Mouse (Mus musculus) fat pad, adult 2 months (tissue): ENCODE data around the gene Olfr605.
"Not testable (repeated sequence)": the region's sequence is repeated elsewhere in the genome, so short reads cannot be mapped to it uniquely, and the experiment has no call there.

ENCODE experiments used
- DNase-seq: peaks from one replicate; pipeline ENCODE4 v3.0.0-alpha.2; 2011; ENCODE audit warnings: low read depth, low spot score; ENCODE audit errors: extremely low read depth

Gene Olfr605

GRCm38 (mm10) chr7:103445339-103445738 is at the start of gene Olfr605:
Gene Olfr605 (minus strand): TSS chr7:103445439.
- DNase-seq: no peak

DNA sequence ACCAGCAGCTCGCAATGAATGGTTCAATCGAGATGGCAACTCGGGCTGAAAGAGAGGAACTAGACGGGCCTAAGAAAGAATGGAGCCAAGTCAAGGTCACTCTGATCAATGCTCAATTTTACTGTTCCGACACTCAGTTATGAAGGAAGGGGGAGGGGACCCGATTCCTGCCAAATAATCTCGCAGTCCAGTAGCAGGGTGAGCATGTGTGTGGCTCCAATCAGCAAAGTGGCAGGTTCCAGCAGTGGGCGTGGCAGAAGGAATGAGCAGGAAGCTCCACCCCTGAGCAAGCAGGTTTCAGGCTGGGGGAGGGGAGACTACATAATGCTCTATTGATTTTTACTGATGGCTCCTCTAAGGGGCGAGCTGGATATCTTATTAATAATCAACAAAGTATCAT is 31.9 kb upstream of the Olfr605 start:
- not testable (repeated sequence) for DNase-seq

- no peak for DNase-seq
Observed at GRCm38 (mm10) chr7:103469577-103469976, 24.3 kb upstream of the Olfr605 start, which contains the start of gene Olfr608. Gene Olfr608 (plus strand): TSS chr7:103469877.

DNA sequence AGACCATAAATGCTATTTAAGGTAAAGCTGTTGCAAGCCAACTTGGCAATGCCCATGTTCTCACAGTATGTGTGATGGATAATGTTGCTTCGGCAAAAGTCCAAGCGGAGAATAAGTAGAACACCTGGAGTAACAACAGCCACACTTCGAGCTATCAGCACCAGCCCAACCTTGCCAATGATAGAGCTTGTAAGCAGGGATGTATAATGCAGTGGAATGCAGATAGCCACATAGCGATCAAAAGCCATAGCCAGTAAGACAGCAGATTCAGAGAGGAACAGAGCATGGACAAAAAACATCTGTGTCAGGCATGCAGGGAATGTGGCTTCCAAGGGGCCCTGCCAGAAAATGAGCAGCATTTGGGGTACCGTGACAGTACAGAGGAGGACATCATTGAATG is 15.4 kb upstream of the Olfr605 start:
- no peak for DNase-seq

GRCm38 (mm10) chr7:103448746-103449145 is 3.5 kb upstream of the Olfr605 start, which contains the start of gene Olfr606:
Gene Olfr606 (plus strand): TSS chr7:103449046.
- DNase-seq: no peak

GRCm38 (mm10) chr7:103414772-103415171 is 30.5 kb downstream of the Olfr605 start, which contains the start of gene Usp17lc:
Gene Usp17lc (plus strand): TSS chr7:103415072.
- DNase-seq: not testable (repeated sequence)

DNA sequence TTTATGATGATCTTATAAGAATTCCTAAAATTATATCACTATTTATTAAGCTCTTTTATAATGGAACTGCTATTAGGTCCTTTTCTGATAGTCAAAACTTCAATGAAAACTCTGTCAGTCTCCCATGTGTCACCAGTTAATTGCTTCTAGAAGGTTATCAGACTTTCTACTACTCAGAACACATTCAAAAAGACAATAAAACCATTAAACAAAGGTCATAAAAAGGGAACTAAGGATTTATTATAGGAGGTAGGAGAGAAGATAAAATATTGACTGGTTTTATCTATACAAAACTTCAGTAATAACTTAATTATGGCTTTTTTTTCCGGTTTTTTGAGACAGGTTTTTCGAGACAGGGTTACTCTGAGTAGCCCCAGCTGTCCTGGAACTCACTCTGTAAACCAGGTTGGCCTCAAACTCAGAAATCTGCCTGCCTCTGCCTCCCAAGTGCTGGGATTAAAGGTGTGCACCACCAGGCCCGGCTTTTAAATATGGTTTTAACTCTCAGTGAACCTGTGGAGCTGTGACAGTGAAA is 38.7 kb downstream of the Olfr605 start:
- DNase-seq: not testable (repeated sequence)

GRCm38 (mm10) chr7:103398981-103399380 is 46.3 kb downstream of the Olfr605 start:
- DNase-seq: no peak

GRCm38 (mm10) chr7:103397758-103398157 is 47.5 kb downstream of the Olfr605 start:
- DNase-seq: no peak
